Mouse (Mus musculus) intestine, embryonic 14.5 days (tissue): ENCODE measurements around the gene Foxp1. TPM values are rescaled to one million over a fixed set of nuclear protein-coding genes. Genes with fewer than 3 reads are reported as not detected.

ENCODE experiments used
- ATAC-seq: fragments of 200-750 bp; cut with Nextera tagmentation; replicated peaks from 2 replicates; pipeline ENCODE4 v1.8.0; 2017; ENCODE audit warnings: low read depth, moderate number of reproducible peaks, moderate TSS enrichment, moderate library complexity; ENCODE audit not compliant: low FRiP score, low TSS enrichment
- DNase-seq: peaks from one replicate; pipeline ENCODE4 v3.0.0-alpha.2; 2018; ENCODE audit warnings: low spot score
- H3K27ac ChIP-seq: fragments of 300-500 bp; sonication (generic); 2 replicates; pipeline ENCODE4 v1.5.1; 2014; ENCODE audit warnings: low read depth, mild to moderate bottlenecking, control low read depth
- H3K27me3 ChIP-seq: fragments of 300-500 bp; sonication (generic); replicated peaks from 2 replicates; pipeline ENCODE4 v1.6.1; 2014; ENCODE audit warnings: low read length, control low read depth; ENCODE audit not compliant: control insufficient read depth, insufficient read depth
- H3K36me3 ChIP-seq: fragments of 300-500 bp; sonication (generic); 2 replicates; pipeline ENCODE4 v1.6.1; 2014; ENCODE audit warnings: low read length, control low read depth; ENCODE audit not compliant: control insufficient read depth, insufficient read depth
- H3K4me1 ChIP-seq: fragments of 300-500 bp; sonication (generic); replicated peaks from 2 replicates; pipeline ENCODE4 v1.6.1; 2014; ENCODE audit warnings: low read length, control low read depth, mixed read lengths; ENCODE audit not compliant: control insufficient read depth, insufficient read depth
- H3K4me2 ChIP-seq: fragments of 300-500 bp; sonication (generic); 2 replicates; pipeline ENCODE4 v1.6.1; 2014; ENCODE audit warnings: low read length
- H3K4me3 ChIP-seq: fragments of 300-500 bp; sonication (generic); 2 replicates; pipeline ENCODE4 v1.5.1; 2014; ENCODE audit warnings: low read depth, low read length, control low read depth, mixed read lengths
- H3K9ac ChIP-seq: fragments of 300-500 bp; sonication (generic); 2 replicates; pipeline ENCODE4 v1.6.1; 2014; ENCODE audit warnings: mild to moderate bottlenecking, low read length
- H3K9me3 ChIP-seq: fragments of 300-500 bp; sonication (generic); 2 replicates; pipeline ENCODE4 v1.6.1; 2016; ENCODE audit warnings: low read length, control low read depth; ENCODE audit not compliant: control insufficient read depth
- WGBS: fragments of 180-500 bp; shearing (Covaris S2); extraction: QIAGEN DNeasy Blood & Tissue Kit; methylation state at CpG from one replicate; pipeline ENCODE4 v1.1.7; 2014; 5-methylcytosine and 5-hydroxymethylcytosine counted together
- polyA plus RNA-seq: library from polyadenylated mRNA; unstranded; fragments of >200 nt; fragmentation: Nextera tagmentation; extraction: Ambion mirVana; gene quantifications from 2 replicates; pipeline ENCODE4 v1.2.1, GENCODE M21; 2014

Foxp1 gene
- polyA plus RNA-seq, 1 experiment from 2014 or later: 133 TPM

DNA sequence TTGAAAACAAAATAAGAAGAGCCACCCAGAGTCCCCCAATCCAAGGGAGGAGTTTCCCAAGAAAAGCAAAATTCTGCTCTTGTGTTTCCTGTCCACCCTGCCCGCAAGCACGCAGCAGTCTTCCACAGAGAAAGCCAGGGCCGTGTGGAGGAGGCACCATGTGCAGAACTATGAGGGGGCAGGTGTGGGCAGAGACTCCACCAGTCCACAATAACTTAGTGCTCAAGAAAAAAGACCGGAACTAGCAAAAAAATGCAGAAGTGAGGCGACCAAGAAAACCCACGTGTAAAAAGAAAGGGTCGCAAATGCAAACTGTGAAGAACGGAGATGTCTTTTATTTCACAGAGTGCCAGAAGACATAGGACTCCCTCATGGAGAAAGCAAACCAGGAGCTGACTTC, 227.0 kb downstream of the Foxp1 start:
- no peak for DNase-seq
- H3K4me1 ChIP-seq: 0 out of 2 replicates have a peak, but pooled peaks cover 3% of the 10 kb centered on the region
- no peak overlapping the region for H3K4me2 ChIP-seq
- no peak for ATAC-seq
- H3K4me3 ChIP-seq: no peak overlapping the region
- 78% methylated on average over 8 of the region's 8 CpGs for WGBS
- no peaks in the 10 kb centered on the region for H3K9me3 ChIP-seq
- no peak overlapping the region for H3K27ac ChIP-seq
- no peaks in the 10 kb centered on the region for H3K36me3 ChIP-seq
- H3K27me3 ChIP-seq: no peaks in the 10 kb centered on the region
- no peak overlapping the region for H3K9ac ChIP-seq

DNA sequence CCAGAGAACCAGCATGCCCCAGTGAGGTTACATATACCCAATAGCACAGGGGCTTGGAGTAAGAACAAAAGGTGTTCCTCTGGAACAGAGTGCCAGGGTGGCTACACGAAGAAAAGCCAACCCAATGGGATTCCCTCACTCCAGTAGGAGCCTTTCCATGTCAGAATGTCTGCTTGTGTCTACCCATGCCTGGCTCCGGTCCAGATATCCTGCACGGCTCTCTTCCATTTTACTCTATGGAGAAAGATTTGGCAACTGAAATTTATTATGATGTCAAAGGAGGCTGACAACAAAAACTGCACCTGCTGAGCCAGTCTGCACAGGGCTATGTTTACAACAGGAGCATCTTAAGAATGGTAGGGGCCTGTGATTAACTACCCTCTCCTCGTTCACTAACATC, 233.3 kb downstream of the Foxp1 start:
- Histone ChIP-seq H3K27ac (no peak overlapping the region), H3K36me3 (no peaks in the 10 kb centered on the region), H3K9me3 (no peaks in the 10 kb centered on the region), H3K9ac (no peak overlapping the region), H3K4me2 (no peak overlapping the region), H3K4me1 (0 out of 2 replicates have a peak, but pooled peaks cover 6% of the 10 kb centered on the region), H3K27me3 (no peaks in the 10 kb centered on the region), H3K4me3 (no peak overlapping the region)
- no peak for ATAC-seq
- no peak for DNase-seq
- 67% methylated on average over 4 of the region's 4 CpGs for WGBS

DNA sequence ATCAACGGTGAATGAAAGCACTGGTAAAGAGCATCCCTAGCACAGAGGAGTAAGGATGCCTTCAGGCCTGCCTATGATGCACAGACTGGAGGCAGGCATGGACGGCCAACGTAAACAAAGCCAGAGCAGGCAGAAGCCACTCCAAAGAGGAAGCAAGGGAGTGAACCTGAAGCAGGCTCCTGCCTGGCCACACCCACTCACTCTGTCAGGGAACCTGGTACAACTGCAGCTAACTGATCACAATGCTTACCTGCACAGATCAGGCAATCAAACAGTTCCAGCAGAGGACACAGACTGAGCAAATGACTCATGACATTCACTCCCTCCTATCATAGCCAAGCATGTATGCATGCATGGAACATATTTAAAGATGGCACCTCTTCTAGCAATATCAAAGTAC, 237.5 kb downstream of the Foxp1 start:
- no peaks in the 10 kb centered on the region for H3K27me3 ChIP-seq
- no peak for DNase-seq
- H3K36me3 ChIP-seq: no peaks in the 10 kb centered on the region
- 51% methylated on average over 3 of the region's 3 CpGs for WGBS
- no peak overlapping the region for H3K4me3 ChIP-seq
- no peak overlapping the region for H3K4me2 ChIP-seq
- H3K9me3 ChIP-seq: no peaks in the 10 kb centered on the region
- 0 out of 2 replicates have a peak, but pooled peaks have one; percentile 12 for ATAC-seq
- no peak overlapping the region for H3K9ac ChIP-seq
- H3K4me1 ChIP-seq: 0 out of 2 replicates have a peak, but pooled peaks cover 6% of the 10 kb centered on the region
- H3K27ac ChIP-seq: no peak overlapping the region

DNA sequence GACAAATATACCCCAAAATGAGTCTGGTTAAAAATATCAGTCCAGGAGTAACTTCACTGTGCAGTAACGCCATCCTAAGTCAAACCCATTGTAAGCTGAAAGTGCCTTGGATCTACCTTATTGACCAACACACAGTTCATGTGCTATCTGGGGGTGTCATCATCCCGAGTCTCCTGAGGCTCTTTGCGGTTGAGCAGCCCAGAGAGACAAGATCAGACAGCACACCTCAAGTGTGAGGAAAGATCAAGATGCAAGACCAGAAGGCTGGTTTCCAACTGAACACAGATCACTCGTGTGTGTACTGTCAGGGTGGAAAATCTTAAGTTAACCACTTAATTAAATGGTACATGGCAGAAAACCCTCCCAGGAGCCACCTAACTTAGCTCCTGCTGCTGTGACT, 238.5 kb downstream of the Foxp1 start:
- Histone ChIP-seq H3K4me1 (0 out of 2 replicates have a peak, but pooled peaks cover 6% of the 10 kb centered on the region), H3K27ac (no peak overlapping the region), H3K9ac (no peak overlapping the region), H3K9me3 (no peaks in the 10 kb centered on the region), H3K4me3 (no peak overlapping the region), H3K27me3 (no peaks in the 10 kb centered on the region), H3K4me2 (no peak overlapping the region), H3K36me3 (no peaks in the 10 kb centered on the region)
- DNase-seq (no peak), ATAC-seq (no peak)
- WGBS: 83% methylated on average over 4 of the region's 4 CpGs

DNA sequence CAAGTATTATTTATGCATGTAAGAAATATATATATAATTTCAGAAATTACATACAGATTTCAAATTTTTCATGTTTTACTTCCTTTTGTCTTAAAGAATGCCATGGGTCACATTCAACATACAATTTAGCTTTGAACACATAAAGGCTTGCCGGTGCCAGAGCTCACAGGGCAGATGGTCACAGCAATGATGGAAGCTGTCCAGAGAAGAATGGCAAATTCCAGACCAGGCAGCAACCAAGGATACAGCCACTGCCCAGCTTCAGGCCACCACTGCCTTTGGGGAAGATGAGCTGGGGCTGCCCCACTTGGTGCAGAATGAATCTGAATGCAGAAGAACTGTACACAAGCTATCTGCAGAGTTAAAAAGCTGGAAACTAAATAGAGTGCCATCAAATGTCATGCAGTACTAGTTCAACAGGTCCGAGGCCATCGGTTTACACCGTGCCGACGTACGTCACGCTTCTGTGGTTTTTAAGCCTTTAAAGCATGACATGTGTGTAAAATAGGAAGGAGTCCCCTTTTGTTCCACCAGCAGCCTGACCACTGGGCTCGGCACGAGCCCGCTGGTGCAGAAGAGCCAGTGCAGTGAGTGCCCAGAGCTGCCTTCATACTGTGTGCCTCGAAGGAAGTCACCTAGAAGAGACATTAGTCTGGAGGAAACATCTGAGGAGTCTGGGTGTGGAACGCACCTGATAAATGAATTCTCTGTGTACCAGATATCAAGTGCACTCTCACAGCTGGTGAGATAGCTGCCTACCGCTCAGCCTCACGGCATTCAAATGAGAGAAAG, 239.5 kb downstream of the Foxp1 start:
- no peak overlapping the region for H3K27ac ChIP-seq
- no peak overlapping the region for H3K9ac ChIP-seq
- DNase-seq (no peak), ATAC-seq (no peak)
- H3K4me2 ChIP-seq: no peak overlapping the region
- WGBS: 81% methylated on average over 15 of the region's 15 CpGs
- no peaks in the 10 kb centered on the region for H3K36me3 ChIP-seq
- H3K4me1 ChIP-seq: 0 out of 2 replicates have a peak, but pooled peaks cover 6% of the 10 kb centered on the region
- no peaks in the 10 kb centered on the region for H3K27me3 ChIP-seq
- no peak overlapping the region for H3K4me3 ChIP-seq
- H3K9me3 ChIP-seq: no peaks in the 10 kb centered on the region

DNA sequence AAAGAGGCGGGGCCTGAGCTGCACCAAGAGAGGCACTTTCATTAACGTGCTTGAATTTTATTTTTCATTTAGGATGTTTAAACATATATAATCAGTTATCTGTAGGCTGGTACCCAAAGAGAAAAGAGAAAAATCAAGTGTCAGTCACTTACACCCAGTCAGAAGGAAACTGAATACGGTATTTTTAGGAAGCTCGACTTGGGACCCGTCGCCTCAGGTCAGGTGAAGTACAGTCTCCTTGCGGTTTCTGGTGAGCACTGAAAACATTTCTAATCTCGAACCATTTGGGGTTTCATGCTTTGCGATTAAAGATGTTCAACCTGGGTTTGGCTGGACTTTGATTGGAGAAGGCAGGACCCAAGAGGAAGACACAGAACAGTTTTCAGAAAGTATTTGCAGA, 241.1 kb downstream of the Foxp1 start:
- no peaks in the 10 kb centered on the region for H3K27me3 ChIP-seq
- DNase-seq (no peak), ATAC-seq (no peak)

DNA sequence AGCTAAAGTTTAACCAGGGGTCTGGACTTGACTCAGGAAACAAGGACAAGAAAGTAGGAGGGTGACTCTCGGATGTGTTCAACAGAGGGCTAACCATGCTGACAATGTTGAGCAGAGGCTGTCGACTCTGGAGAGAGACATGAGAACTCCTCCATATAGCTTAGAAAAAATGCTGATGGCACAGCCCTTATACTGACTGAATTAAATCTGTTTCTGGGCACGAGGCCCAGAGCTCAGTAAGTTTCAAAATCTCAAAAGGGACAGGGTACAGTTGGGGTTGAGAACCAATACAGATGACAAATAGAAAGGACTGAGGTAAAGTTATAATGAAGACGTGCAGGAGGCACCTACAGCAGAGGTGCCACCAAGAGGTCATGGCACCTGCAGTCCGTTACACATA, 241.9 kb downstream of the Foxp1 start:
- H3K27ac ChIP-seq: no peak overlapping the region
- ATAC-seq (no peak), DNase-seq (no peak)
- peaks cover 17% of the 10 kb centered on the region for H3K4me1 ChIP-seq
- no peak overlapping the region for H3K4me3 ChIP-seq
- no peak overlapping the region for H3K9ac ChIP-seq
- 69% methylated on average over 5 of the region's 5 CpGs for WGBS
- no peaks in the 10 kb centered on the region for H3K27me3 ChIP-seq
- no peaks in the 10 kb centered on the region for H3K9me3 ChIP-seq
- H3K36me3 ChIP-seq: no peaks in the 10 kb centered on the region
- H3K4me2 ChIP-seq: no peak overlapping the region

More for the DNA sequence above, 241.1 kb downstream of the Foxp1 start:
- Histone ChIP-seq H3K36me3 (no peaks in the 10 kb centered on the region), H3K4me3 (no peak overlapping the region), H3K9me3 (no peaks in the 10 kb centered on the region), H3K4me1 (peaks cover 9% of the 10 kb centered on the region; the same call in 1 of the 2 replicates), H3K4me2 (no peak overlapping the region), H3K27ac (no peak overlapping the region), H3K9ac (no peak overlapping the region)
- 93% methylated on average over 9 of the region's 9 CpGs for WGBS

DNA sequence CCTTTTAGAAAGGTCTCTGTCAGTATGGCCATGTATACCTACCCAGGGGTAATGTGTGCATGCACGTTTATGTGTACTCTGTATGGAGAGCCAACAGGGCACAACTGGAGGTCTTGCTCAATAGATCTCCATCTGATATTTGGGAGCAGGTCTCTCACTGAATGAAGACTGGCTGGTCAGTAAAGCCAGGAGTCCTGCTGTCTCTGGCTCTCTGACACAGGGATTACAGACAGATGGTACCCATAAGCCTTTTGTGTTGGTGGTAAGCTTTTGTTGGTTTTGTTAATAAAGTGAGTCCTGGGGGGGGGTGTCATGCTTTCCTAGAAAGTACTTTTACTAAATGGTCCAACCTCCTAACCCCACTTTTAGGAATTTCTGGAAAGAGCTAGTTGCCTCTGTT, 245.3 kb downstream of the Foxp1 start:
- WGBS: 86% methylated on average over 1 of the region's 1 CpGs
- Histone ChIP-seq H3K9me3 (no peaks in the 10 kb centered on the region), H3K27me3 (no peaks in the 10 kb centered on the region), H3K4me3 (no peak overlapping the region), H3K36me3 (no peaks in the 10 kb centered on the region), H3K4me1 (peaks cover 18% of the 10 kb centered on the region), H3K4me2 (no peak overlapping the region), H3K27ac (no peak overlapping the region), H3K9ac (no peak overlapping the region)
- DNase-seq (no peak), ATAC-seq (no peak)

DNA sequence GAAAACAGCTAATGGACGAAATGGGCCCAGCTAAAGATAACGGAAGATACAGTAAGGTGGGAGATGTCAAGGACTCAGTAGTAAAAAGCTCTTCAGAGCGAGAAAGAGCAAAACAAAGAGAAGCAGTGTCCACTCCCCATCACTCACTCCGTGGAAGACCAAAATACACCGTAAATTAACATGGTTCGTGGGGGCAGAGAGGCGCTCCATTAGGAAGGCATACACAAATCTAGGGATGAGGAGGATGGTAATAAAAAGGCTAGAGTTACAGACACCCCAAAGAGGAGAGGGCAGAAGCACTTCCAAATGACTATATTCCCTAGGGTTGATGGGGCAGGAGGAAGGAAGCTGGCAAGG, 246.2 kb downstream of the Foxp1 start:
- H3K9ac ChIP-seq: no peak overlapping the region
- H3K27me3 ChIP-seq: no peaks in the 10 kb centered on the region
- peaks cover 18% of the 10 kb centered on the region for H3K4me1 ChIP-seq
- no peak overlapping the region for H3K4me3 ChIP-seq
- WGBS: 29% methylated on average over 7 of the region's 7 CpGs
- no peak for DNase-seq
- H3K27ac ChIP-seq: peak overlapping the region; percentile 14; the same call in 1 of the 2 replicates
- no peak overlapping the region for H3K4me2 ChIP-seq
- no peaks in the 10 kb centered on the region for H3K9me3 ChIP-seq
- H3K36me3 ChIP-seq: no peaks in the 10 kb centered on the region
- ATAC-seq: no peak
